Mouse (Mus musculus): ENCODE data around the gene Shd. TPM values are rescaled to one million over a fixed set of nuclear protein-coding genes. Genes with fewer than 3 reads are reported as not detected.

Shd gene
- total RNA-seq (2023), result 1 to 10 TPM in 1 of 2 experiments, under 1 TPM in 1; 0.88 to 1.3 TPM

DNA sequence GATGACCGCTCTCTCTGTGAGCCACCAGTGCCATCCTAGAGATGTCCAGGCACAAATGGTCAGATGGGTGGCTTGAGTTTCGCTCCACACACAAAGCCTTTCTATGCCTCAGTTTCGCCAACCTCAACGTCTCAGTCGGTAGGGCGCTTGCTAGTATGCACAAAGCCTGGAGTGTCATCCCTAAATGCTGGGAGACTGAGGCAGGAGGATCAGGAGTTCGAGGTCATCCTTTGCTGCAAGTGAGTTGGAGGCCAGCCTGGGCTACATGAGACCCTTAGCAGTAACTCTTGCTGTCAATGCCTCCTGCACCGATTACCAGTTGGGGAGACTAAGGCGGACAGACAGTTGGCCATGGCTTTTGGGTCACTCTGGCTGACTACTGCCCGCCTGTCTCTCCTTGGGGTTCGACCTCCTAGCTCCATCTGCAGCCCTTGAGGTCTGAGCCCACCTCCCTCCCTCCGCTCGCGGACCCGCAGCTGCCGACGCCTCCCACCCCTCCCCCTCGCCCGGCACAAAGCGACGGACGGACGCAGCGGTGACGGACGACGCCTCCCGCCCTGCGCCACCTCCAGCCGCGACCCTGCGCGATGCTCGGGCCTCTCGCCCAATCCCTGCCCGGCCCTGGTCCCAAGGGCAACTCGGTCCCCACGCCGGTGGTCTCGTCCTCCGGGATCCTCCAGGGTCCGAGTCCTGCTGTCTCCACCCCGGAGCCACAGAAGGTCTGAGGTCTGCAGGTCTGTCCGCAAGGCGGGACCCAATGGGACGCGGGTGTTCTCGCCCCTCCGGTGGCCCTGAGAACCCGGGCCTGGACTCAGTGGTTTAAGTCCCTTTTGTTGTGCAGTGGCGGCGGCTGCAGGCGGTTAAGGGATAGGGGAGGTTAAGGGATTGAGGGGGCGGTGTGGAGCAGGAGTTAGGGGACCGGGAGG, at the start of gene Shd:
TSS of gene Shd (plus strand) at position 502 of the 926 bp plus-strand sequence.

DNA sequence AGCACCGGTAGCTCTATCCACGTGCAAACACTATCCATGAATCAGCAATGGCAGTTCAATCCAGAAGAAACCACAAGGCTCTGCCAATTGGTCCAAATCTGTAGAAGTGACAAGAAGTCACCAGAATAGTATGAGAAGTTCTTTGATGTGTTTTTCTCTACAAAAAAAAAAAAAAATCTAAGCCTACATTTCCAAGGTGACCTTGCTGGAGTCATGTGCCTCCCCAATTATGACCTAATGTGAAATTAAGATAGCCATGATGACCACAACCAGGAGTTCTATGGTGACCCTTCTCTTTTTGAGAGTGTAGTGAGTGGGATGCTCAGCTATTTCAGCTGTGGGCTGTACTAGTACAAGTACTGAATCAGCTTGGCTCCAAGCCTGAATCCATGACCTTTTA, 20.9 kb upstream of the Shd start, which contains the start of gene Zfp119b:
TSS of gene Zfp119b (minus strand) at position 101 of the 400 bp plus-strand sequence.

DNA sequence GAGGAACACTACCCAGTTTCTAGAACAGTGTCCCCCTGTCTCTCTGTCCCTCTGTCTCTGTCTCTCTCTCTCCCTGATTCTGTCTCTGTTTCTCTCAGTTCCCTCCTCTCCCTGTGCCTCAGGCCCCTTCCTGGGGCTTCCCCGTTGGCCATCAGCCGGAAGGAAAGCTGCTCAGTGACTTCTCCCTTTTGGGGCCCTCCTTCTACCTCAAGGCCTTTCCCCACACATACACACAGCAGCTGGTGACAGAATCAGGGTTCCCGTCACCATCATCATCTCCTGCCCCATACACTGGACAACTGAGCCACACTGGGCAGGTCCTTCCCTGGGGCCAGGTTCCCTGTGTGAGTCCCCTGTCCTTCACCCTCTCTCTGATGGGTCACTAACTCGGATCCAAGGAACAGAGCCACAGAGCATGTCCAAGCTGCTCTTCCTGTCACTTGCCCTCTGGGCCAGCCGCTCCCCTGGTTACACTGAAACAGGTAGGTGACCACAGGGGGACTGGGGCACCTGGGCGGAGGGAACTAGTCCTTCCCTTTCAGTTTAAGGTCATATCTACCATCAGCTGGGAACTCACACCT, 17.7 kb upstream of the Shd start, which contains the start of gene Ebi3:
TSS of gene Ebi3 (plus strand) at position 194 of the 581 bp plus-strand sequence.

DNA sequence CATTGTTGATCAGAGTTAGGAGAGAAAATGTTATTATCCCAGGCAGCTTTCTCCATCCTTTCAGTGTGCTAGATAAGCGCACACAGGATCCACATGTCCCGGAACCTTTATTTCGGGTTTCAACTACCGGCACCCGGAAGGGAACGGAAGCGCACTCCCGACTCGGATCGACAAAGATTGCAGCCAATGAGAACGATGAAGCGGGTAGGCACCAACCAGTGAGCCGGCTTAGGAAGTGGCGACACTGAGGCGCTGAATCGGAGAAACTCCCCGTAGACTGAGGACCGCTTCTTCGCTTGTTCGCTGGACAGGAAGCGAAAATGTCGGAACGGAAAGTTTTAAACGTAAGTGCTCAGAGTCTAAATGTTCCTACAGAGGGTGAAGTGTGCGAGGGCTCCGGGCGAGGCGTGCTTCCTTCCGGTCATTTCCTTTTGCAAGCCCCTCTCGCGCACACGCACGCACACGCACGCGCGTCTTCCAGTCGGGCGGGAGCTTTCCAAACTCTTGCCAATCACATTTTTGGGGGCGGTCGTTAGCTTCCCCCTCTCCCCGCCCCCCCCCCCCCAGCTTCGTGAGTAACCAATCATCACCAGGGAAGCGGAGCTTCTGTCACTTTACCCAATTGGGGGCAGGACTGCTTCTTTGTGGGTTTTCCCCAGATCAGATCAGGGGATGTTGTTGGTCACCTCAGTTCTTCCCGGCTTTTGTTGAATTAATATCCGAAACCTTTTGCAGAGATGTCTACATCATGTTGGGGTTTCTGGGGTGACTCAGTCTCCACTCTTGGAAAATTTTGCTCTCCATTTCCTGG, 11.1 kb upstream of the Shd start, which contains the start of gene Yju2:
TSS of gene Yju2 (plus strand) at position 182 of the 811 bp plus-strand sequence.

DNA sequence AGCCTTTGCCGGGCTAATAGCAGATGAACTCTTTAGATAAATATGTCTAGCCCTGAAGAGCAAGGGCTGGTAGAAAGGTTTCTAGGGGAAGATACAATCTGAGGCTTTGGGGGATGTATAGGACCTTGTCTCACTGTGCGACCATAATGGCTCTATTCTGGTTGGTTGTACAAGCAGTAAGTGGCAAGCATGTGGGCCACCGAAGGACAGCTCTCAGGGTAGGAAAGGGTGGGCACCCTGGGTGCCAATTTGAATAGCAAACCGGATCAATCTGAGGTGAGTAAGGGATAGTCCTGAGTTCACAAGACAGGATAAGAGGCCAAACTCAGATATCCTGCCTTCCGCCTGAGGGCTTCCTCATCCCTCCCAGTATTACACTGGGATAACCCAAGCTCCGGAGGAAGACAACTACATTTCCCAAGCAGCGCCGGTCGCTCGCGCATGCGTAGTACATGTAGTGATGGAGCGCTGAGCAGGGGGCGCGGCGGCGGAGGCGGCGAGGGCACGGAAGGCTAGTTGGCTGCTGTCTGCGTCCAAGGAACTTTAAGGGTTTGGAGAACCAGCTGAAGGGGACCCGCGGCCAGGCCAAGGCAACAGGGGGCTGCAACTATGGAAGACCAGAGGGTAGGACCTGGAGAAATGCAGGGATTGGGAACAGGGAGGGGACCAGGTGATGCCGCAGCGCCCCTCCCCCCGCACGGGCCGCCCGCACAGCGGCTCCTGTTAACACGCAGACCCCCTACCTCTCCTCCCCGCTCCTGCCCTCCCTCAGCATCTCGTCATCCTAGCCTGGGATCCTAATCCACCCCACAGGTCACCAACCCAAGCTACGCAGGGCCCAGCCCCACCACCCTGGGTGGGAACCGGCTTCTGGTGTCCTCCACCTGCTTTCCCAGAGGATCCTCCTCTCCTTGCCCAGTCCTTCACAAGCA, 16.0 kb downstream of the Shd start, which contains the start of gene Fsd1:
TSS of gene Fsd1 (plus strand) at position 480 of the 932 bp plus-strand sequence.

DNA sequence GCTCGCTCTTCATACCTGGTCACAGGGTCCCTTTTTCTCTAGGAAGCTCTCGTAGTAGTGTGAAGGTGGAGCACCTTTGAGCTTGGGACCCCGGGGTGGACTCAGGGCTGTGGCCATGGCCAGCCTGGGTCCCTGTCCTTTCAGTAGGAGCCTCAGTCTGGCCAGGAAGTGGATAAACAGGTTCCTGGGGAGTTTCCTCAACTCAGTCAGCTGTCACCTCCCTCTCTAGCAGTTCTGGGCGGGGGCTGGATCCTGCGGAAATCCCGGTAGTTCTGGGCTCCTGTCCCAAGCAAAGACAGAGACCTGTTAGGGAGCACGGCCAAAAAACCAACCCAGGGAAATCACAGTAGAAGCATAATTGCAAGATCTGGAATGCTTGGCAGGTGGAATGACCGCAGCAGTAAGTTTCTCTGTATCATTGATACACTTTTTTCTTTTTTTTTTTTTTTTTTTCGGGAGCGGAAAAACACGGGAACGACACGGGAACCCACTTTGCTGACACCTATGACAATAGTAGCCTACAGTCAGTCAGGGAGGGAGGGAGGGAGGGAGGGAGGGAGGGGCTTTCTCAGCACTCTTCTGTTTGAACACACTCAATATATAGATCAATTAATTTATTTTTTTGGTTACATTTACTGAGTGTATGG, 35.3 kb downstream of the Shd start, which contains the start of the genes Stap2 and Mpnd:
TSS of gene Stap2 (minus strand) at position 170 of the 647 bp plus-strand sequence.
TSS of gene Mpnd (plus strand) at position 297 of the 647 bp plus-strand sequence.

Other genes starting within 250 kb of the Shd start
- 100 to 1,000 TPM; 374 to 402 TPM for gene Adgre4, start 220.5 kb upstream of the Shd start, total RNA-seq (2023)
- gene Zfp119a, start 91.5 kb upstream of the Shd start, total RNA-seq (2023), result 1 to 10 TPM; 3.9 to 5.7 TPM
- gene Zfp959, start 78.4 kb upstream of the Shd start, total RNA-seq (2023), result 10 to 100 TPM in 1 of 2 experiments, 1 to 10 TPM in 1; 5.7 to 10.1 TPM
- 1 to 10 TPM; 3.8 to 4.3 TPM for gene Zfp119b, start 21.0 kb upstream of the Shd start, total RNA-seq (2023)
- gene Ebi3, start 17.8 kb upstream of the Shd start, total RNA-seq (2023), result 100 to 1,000 TPM; 104 to 106 TPM
- gene Yju2, start 11.4 kb upstream of the Shd start, total RNA-seq (2023), result 10 to 100 TPM; 23.3 to 30.4 TPM
- gene Fsd1, start 16.0 kb downstream of the Shd start, total RNA-seq (2023), result not detected
- gene Stap2, start 35.1 kb downstream of the Shd start, total RNA-seq (2023), result 1 to 10 TPM in 1 of 2 experiments, under 1 TPM in 1; 0.76 to 1.3 TPM
- 10 to 100 TPM; 42.0 to 43.1 TPM for gene Mpnd, start 35.2 kb downstream of the Shd start, total RNA-seq (2023)
- 10 to 100 TPM; 50.9 to 57.1 TPM for gene Sh3gl1, start 66.2 kb downstream of the Shd start, total RNA-seq (2023)
- 1 to 10 TPM; 1.6 to 2.1 TPM for gene Chaf1a, start 70.0 kb downstream of the Shd start, total RNA-seq (2023)
- gene Ubxn6, start 104.6 kb downstream of the Shd start, total RNA-seq (2023), result 10 to 100 TPM; 41.1 to 44.6 TPM
- 10 to 100 TPM; 48.3 to 48.7 TPM for gene Hdgfl2, start 109.2 kb downstream of the Shd start, total RNA-seq (2023)
- gene Plin4, start 139.3 kb downstream of the Shd start, total RNA-seq (2023), result not detected
- gene Plin5, start 147.1 kb downstream of the Shd start, total RNA-seq (2023), result not detected
- 1 to 10 TPM in 1 of 2 experiments, not detected in 1; 3.7 TPM for gene Lrg1, start 151.5 kb downstream of the Shd start, total RNA-seq (2023)
- 1 to 10 TPM; 2.7 to 3.7 TPM for gene Sema6b, start 169.9 kb downstream of the Shd start, total RNA-seq (2023)
- gene Tnfaip8l1, start 192.0 kb downstream of the Shd start, total RNA-seq (2023), result under 1 TPM; 0.33 to 0.39 TPM
- gene Mydgf, start 213.5 kb downstream of the Shd start, total RNA-seq (2023), result 10 to 100 TPM; 43.5 to 54.0 TPM
- gene Dpp9, start 248.4 kb downstream of the Shd start, total RNA-seq (2023), result 10 to 100 TPM; 38.8 to 43.3 TPM